Mouse (Mus musculus): Measurements from ENCODE around the gene Galr3. TPM values are rescaled to one million over a fixed set of nuclear protein-coding genes. Genes with fewer than 3 reads are reported as not detected.
A peak's percentile ranks its signal among the peaks of the same experiment; 100 is the strongest.
"Not testable (repeated sequence)": the region's sequence is repeated elsewhere in the genome, so short reads cannot be mapped to it uniquely, and the experiment has no call there.

Galr3 gene
- total RNA-seq, 2 experiments from 2014 or later = 2.1 TPM; not detected in 1

DNA sequence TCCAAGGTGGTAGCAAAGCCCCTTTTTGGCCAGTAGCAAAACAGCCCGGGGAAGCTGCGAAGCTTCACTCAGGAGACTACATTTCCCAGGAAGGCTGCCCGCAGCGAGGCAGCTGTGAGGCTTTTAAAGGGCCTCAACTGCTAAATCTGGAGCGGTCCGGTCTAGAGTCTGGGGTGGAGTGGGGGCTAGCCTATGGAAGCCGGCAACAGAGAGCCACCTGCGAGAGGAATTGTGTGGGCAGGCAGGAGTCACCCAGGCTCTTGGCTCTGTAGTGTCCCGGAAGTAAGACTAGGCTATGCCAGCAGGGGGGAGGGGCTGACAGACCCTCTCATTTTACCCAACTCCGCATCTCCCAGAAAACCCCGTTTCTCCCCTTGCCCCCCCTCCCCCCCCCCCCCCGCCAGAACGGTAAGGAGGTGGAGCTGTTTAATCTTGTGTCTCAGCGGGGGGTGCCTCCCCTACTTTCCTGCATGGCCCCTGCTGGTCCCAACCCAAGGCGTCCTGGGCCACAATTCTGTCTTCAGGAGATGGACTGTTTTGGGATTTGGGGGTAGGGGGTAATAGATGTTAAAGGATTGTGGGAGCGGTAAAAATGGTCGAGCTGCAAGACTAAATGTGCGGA, 15.9 kb upstream of the Galr3 start:
- no peak for ATAC-seq (replicated peaks; ENCODE audit: poor library complexity, severe bottlenecking)

DNA sequence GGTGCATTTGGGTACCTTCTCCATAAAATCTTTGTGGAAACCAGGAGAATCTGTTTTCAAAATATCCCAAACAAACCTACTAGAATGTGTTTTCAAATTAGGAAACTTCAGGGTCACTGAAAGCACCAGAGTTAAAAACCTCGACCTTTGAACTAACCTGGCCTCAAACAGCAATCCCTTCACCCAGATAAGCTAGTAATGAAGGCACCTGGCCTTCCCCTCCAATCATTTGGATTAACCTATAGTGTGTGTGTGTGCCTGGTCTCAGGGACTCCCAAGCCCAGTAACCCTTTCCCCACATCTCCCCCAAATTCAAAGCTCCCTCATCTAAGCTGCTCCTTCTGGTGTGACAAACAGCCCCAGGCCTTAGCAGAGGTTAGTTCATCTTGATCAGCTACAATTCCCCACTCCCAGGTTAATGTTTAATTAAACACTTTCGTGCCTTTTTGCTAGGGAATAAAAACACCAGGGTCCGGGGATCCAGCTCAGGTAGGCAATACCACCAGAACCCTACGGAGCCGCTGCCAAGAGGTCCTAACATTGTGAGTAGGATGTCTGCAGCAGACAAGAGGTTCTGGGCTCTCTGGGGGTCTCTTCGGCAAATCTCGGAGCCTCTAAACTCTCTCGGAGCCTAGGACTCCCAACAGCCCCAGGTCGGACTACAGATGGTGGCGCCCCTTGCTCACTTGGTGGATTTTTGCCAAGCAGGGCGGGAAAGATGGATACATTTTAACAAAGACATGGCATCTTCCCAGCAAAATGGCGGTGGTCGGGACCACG, 15.0 kb upstream of the Galr3 start:
- no peak for ATAC-seq (replicated peaks; ENCODE audit: poor library complexity, severe bottlenecking)

DNA sequence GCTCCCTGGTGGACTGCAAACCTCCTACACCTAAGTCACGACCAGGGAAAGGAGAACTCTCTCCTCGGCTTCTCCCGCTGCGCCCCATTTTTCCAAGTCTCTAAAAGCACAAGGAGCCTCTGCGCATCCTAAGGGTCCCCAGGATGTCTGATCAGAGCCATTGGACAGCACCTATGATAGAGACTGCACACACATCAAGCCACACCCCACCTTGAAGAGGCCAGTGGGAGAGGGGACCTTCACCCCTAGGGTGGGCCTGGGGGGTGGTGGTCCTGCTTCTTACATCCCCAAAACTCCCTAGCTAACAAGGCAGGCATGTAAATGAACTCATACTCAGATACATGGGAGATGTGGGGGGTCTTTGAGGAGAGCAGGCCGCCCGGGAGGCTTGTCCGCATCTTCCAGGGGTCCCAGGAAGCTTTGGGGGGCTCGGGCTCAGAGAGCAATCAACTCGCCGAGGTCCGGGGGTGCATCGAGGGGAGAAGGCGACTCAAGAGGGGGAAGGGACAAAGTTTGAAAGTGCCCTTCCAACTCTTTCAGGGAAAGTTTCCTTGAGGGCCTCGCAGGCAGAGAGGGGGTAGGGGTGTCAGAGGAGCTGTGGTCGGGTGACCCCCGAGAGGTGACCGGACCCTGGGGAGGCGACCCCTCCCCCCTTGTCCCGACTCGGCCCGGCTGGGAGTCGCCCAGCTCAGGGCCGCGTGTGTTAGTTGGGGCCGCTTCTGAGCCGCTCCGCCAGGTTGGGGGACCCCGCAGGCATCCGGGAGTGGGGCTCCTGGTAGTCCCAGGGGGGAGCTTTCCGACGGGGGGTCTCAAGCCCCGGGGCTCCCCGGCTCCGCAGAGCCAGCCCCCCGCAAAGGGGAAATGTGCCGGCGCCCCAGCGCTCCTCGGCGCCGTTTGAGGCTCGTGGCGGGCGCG, 14.1 kb upstream of the Galr3 start:
- no peak for ATAC-seq (replicated peaks; ENCODE audit: poor library complexity, severe bottlenecking)

DNA sequence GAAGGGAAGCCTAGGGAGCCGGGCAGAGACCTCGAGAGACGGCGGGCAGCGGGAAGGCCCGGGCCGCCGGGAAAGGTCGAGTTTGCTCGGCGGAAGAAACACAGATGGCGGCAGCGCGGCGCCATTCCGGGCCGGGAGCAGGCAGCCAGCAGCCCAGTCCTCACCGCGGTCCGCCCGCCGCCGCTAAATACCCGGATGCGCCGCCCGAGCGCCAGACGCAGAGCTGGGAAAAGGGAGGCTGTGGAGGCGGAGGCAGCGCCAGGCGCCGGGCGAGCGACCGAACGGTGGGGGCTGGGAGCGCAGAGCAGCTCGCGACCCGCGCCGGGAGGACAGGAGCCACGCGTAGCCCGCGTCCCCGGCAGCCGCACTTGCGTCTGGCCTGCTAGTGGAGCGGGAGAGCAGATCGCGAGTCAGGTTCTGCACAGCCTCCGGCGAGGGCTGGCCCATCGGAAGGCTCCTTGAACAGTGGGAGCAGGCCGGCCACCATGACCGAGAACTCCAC, 13.4 kb upstream of the Galr3 start, which contains the start of gene H1f0:
Gene H1f0 (plus strand): TSS at position 214 of the 502 bp plus-strand sequence.
- ATAC-seq (replicated peaks; ENCODE audit: poor library complexity, severe bottlenecking) = peak; percentile 69

DNA sequence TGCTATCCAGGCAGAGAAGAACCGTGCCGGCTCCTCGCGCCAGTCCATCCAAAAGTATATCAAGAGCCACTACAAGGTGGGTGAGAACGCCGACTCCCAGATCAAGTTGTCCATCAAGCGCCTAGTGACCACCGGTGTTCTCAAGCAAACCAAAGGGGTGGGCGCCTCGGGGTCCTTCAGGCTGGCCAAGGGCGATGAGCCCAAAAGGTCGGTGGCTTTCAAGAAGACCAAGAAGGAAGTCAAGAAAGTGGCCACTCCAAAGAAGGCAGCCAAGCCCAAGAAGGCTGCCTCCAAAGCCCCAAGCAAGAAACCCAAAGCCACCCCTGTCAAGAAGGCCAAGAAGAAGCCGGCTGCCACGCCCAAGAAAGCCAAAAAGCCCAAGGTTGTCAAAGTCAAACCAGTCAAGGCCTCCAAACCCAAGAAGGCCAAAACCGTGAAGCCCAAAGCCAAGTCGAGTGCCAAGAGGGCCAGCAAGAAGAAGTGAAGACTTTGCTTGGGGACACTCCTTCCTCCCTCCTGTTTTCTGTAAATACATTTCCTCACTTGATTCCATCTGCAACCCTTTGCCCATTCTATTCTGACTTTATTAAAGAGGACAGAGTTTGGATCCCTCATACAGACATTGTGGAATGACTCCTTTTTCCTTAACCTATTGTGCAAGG, 12.7 kb upstream of the Galr3 start:
- no peak for ATAC-seq (replicated peaks; ENCODE audit: poor library complexity, severe bottlenecking)

DNA sequence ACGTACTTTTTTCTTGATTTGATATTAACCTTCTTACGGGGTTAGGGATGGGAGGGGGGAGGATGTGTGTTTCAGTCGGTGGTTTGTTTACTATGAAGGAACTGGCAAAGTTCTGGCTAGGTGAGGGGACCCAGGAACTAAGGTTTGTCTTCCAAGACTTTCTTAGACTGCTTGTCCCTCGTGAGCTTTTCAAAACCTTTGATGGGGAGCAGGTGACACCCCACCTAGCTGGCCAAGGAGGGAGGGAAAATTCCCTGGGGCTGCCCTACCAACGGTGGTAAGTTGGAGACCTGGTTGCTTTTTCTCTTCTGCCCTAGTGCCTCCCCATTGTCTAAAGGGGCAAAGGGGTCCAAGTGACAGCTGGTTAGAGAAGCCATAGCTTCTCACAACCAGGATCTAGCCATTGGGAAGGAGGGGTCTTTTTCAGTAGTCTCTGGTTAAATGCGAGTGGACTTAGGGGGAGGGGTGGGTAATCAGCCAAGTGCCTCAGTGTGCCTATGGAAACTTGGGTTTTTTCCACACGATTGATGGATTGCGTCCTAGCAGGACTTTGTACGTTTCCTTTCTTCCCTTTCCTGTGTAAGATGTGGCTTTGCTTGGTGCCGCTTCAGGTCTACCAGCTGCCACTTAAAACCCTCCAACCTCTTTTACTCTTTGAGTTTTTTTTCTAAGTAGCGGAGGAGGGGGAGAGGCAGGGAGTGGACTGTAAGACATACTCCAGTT, 12.0 kb upstream of the Galr3 start:
- no peak for ATAC-seq (replicated peaks; ENCODE audit: poor library complexity, severe bottlenecking)

DNA sequence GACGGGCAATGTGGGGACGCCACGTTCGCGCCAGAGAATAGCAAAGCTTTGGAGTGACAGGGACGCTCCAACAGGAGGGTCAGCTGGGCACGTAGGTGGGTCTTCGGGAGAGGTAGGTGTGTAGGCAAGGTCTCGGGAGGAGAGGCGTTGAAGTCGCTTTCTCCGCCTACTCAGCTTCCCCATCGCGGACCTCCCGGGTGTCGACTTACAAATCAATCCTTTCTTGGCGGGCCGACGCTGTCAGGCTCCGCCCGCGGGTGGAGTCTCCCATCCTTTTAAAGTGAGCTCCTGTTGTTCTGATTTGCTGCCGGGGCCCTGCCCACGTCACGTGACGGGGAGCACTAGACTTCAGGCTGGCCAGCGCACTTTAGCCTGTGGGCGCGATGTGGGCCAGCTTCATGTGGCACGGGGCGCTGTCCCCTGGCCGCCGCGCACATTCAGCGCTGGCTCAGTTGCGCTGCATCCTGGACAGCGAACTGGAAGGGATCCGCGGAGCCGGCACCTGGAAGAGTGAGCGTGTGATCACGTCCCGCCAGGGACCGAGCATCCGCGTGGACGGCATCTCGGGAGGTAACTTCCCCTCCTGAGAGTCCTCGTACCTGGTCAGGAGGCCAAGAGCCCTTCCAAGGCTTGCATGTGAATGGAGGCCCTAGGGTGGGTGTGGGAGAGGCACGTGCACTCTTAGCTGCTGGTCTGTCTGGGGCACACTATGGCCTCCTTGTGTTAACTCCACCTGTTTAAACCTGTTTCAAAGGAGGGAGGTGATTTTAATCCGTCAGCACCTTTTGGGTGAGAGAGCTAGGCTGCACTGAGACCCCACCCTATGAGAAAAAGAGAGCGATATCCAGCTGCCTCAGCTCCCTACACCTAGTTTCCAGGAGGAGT, 10.9 kb upstream of the Galr3 start:
- peak; percentile 79 for ATAC-seq (replicated peaks; ENCODE audit: poor library complexity, severe bottlenecking)

DNA sequence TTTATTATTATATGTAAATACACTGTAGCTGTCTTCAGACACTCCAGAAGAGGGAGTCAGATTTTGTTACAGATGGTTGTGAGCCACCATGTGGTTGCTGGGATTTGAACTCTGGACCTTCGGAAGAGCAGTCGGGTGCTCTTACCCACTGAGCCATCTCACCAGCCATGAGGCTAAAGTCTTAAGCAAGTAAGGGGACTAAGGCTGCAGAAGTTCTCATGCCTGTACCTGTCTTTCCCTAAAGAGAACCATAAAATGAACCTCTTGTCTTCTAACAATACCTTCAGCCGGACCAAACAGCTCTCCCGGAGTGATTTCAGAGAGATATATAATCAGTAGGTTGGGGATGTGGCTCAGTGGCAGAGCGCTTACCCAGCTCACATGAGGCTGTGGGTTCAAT, 9.8 kb upstream of the Galr3 start:
- ATAC-seq (replicated peaks; ENCODE audit: poor library complexity, severe bottlenecking) = not testable (repeated sequence)

DNA sequence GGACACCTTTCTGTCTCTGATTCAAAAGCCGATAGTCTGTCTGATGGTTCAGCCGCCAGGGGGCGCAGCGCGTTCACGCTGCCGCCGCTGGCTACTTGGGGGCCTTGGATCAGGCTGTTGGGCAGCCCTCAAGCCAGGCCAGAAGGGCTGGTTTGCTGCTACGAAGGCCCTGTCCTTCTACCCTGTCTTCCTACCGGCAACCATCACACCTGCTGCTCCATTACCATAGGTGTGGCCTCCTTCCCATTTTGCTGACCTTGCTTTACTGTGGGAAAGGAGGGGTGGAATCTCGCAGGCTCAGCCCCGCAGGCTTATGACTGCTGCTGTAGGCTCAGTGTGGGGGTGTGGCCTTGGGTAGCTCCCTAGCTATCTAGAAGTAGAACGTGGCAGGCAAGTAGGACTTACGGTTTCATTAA, 3.8 kb upstream of the Galr3 start:
- ATAC-seq (replicated peaks; ENCODE audit: poor library complexity, severe bottlenecking) = peak; percentile 20; the same call in 1 of the 2 replicates

DNA sequence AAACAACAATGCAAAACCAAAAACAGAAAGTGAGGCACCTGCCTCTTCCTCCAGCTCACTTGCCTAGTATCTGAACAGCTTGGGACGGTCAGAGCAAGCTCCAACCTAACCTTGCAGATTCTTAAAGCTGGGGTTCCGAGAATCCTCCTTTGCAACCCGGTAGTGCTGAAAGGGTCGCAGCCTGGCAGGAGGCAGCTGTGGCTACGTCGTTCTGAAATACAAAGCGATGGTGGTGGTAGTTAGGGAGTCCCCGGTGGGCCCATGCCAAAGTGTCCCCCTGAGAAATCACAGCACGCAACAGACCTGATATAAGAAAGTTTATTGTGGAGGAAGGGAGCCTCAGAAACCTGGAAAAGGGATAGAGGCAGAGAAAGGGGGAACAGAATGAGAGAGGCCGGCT, 3.4 kb upstream of the Galr3 start:
- no peak for ATAC-seq (replicated peaks; ENCODE audit: poor library complexity, severe bottlenecking)

DNA sequence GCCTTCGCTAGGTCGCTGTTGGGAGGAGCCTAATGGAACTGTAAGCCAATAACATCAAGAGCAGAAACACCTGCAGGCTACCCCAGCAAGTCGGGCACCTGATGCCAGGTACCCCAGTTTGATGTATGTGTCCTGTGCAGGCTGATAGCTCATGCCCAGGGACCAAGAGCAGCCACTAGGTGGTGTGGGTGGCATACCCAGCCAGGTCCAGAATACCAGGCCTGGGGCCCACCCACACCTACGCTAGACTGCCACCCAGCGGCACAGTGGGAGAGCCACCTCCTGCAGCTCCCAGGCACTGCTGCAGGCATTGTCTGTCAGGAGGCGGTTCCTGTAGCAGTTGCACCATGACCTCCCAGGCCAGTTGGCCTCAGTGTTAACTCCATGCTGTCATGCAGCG, 2.8 kb upstream of the Galr3 start:
- ATAC-seq (replicated peaks; ENCODE audit: poor library complexity, severe bottlenecking) = peak; percentile 89

DNA sequence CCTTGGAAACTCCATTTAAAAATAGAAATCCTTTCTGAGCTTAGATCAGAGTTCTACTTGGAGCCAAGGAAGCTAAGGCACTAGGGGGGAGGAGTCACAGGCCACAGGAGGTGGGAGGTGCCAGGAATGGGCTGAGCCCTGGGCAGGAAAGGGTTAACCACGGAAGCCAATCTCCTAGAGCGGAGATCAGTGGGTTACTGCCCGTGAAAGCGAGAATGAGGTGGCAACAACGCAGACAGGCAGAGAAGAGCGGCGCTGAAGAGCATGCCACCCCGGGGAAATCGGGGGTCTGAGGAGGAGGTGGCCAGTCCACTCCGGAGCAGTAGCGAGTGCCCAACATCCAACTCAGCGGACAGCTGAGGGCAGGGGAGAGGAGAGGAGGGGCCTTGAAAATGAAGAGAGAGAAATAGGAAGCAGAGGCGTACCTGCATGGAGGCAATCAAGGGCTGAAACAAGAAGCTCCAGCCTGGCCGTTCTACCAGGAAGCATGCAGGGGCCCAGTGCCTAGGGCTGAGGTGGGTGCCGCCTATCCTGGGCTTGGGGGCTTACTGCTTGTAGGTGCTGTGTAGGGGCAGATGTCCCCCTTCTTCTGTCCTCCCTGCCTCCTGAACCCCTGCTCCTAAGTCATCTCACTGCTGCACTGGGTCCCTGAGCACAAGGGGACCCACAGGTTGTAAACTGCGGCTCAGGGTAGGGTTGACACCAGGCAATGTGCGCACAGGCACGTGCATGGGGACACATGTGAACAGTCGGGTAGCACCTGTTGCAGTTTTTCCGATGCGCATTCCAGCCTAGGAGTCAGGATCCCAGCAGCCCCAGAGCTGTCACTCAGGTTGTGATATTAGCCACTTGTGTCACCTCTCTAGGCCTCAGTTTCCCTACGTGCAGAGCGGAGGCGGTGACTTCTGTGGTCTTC, 926 bp upstream of the Galr3 start:
- ATAC-seq (replicated peaks; ENCODE audit: poor library complexity, severe bottlenecking) = peak; percentile 23

DNA sequence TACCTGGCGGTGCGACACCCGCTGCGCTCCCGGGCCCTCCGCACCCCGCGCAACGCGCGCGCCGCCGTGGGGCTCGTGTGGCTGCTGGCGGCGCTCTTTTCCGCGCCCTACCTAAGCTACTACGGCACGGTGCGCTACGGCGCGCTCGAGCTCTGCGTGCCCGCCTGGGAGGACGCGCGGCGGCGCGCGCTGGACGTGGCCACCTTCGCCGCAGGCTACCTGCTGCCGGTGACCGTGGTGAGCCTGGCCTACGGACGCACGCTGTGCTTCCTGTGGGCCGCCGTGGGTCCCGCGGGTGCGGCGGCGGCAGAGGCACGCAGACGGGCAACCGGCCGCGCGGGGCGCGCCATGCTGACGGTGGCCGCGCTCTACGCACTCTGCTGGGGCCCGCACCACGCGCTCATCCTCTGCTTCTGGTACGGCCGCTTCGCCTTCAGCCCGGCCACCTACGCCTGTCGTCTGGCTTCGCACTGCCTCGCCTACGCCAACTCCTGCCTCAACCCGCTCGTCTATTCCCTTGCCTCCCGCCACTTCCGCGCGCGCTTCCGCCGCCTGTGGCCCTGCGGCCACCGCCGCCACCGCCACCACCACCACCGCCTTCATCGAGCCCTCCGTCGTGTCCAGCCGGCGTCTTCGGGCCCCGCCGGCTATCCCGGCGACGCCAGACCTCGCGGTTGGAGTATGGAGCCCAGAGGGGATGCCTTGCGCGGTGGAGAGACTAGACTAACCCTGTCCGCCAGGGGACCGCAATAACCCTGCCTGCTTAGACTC, 1.2 kb downstream of the Galr3 start:
- ATAC-seq (replicated peaks; ENCODE audit: poor library complexity, severe bottlenecking) = 0 out of 2 replicates have a peak, but pooled peaks have one; percentile 1

DNA sequence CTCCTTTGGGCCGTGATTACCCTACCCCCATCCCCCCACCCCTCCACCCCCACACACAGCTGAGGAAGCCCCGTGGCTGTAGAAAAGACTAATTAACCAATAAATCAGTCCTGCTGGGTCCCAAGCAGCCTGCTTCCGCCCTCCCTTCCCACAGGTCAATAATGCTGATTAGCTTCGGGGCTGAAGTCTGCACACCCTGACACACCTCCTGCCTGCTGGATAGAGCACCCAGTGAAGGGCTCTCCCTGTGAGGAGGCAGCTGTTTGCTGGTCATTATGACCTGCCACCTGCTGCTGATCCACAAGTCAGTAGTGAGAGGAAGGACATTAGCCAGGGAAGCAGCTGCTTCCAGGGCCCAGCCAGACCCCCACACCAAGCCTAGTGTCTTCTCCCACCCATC, 3.2 kb downstream of the Galr3 start:
- no peak for ATAC-seq (replicated peaks; ENCODE audit: poor library complexity, severe bottlenecking)

DNA sequence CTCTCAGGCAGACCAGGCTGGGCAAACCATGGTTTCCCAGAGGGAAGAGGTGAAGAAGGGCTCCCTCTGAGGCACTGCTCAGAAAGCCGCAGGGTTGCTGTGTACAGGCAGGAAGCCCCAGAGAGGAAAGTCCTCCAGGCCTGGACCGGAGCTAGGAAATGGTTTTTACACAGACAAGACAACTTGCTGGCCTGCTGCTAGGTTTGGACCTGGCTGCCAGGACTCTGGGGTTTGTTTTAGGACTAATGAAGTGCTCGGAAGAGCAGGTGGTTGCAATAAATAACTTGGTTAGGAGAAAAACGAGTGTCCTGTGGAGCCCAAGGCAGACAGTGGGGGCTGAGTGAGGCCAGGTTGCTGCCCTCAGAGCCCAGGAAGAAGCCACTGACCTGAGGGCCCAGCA, 6.5 kb downstream of the Galr3 start:
- ATAC-seq (replicated peaks; ENCODE audit: poor library complexity, severe bottlenecking) = no peak

DNA sequence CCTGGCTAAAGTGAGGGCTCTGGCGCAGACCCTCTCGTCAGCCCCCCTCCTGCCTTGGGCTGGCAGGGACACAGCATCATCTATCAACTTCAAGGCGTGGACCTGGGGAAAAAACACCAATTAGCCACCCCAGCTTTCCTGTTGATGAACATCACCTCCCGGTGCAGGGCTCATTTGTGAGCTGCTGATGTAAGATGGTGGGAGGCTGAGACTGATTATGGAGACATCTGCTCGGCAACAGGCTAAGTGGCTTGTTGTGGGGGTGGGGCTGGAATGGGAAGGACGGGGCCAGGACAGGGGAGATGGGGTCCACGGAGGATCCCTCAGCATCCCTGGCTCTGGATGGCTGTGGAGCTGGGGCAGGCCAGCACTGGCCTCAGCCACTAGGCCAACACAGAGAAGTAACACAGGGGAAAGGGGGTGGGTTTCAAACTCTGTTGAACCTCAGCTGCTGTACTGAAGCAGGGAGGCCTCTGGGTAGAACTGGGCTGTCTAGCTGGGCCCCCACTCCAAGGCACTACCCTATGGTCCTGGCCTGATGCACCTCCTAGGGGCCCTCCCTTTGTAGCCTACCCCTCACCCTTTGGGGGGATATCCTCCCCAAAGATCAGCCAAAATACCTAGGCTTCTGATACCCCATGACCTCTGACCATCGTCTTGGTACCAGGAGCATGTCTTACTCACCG, 8.6 kb downstream of the Galr3 start:
- ATAC-seq (replicated peaks; ENCODE audit: poor library complexity, severe bottlenecking) = no peak
